Mouse (Mus musculus): ENCODE data around the gene Efcab6.

- TF ChIP-seq POLR2A (IDR thresholded peaks at IDR 0.05; ENCODE audit: borderline replicate concordance, extremely low read depth, insufficient read depth, insufficient read length, poor library complexity, severe bottlenecking) (no peak), CTCF (IDR thresholded peaks at IDR 0.05; ENCODE audit: borderline replicate concordance, extremely low read depth, insufficient read depth, insufficient read length) (no peak)
These were observed 180.9 kb downstream of the Efcab6 start for GRCm38 (mm10) chr15:83884291-83884690.

Measured in brain, embryonic 14.5 days (tissue).